Mouse (Mus musculus) yolk sac, embryonic 10.5 days (tissue): ENCODE results near the gene Tm7sf2.
"Not testable (repeated sequence)": the region's sequence is repeated elsewhere in the genome, so short reads cannot be mapped to it uniquely, and the experiment has no call there.

Source experiments
- DNase-seq: peaks from one replicate; pipeline ENCODE4 v3.0.0-alpha.2; 2017; ENCODE audit warnings: low spot score

The Tm7sf2 gene

GRCm38 (mm10) chr19:6044102-6044501 is 24.1 kb downstream of the Tm7sf2 start:
- not testable (repeated sequence) for DNase-seq

- no peak for DNase-seq
Observed at GRCm38 (mm10) chr19:6042293-6042692, 25.9 kb downstream of the Tm7sf2 start.

- DNase-seq: no peak
Observed at GRCm38 (mm10) chr19:6040002-6040401, 28.2 kb downstream of the Tm7sf2 start.

GRCm38 (mm10) chr19:6038326-6038725 is 29.8 kb downstream of the Tm7sf2 start:
- DNase-seq: no peak

GRCm38 (mm10) chr19:6037695-6038094 is 30.5 kb downstream of the Tm7sf2 start:
- no peak for DNase-seq

GRCm38 (mm10) chr19:6035966-6036585 is 32.1 kb downstream of the Tm7sf2 start:
- no peak for DNase-seq

GRCm38 (mm10) chr19:6030520-6031280 is 37.5 kb downstream of the Tm7sf2 start:
- no peak for DNase-seq

GRCm38 (mm10) chr19:6029426-6029825 is 38.7 kb downstream of the Tm7sf2 start:
- DNase-seq: no peak

GRCm38 (mm10) chr19:6028991-6029390 is 39.2 kb downstream of the Tm7sf2 start:
- no peak for DNase-seq

- DNase-seq: no peak
Observed at GRCm38 (mm10) chr19:6023930-6024329, 44.2 kb downstream of the Tm7sf2 start.

GRCm38 (mm10) chr19:6023059-6023458 is 45.1 kb downstream of the Tm7sf2 start:
- no peak for DNase-seq

GRCm38 (mm10) chr19:6020276-6020675 is 47.9 kb downstream of the Tm7sf2 start:
- no peak for DNase-seq

GRCm38 (mm10) chr19:6018142-6019089 is 49.8 kb downstream of the Tm7sf2 start:
- peak; percentile 75 for DNase-seq

GRCm38 (mm10) chr19:6016532-6016931 is 51.6 kb downstream of the Tm7sf2 start:
- DNase-seq: no peak

- peak; percentile 82 for DNase-seq
Observed at GRCm38 (mm10) chr19:6015511-6016315, 52.5 kb downstream of the Tm7sf2 start, which contains the start of gene Capn1. Gene Capn1 (minus strand): TSS chr19:6015897.

- DNase-seq: peak; percentile 87
Observed at GRCm38 (mm10) chr19:6014991-6015510, 53.1 kb downstream of the Tm7sf2 start.

- DNase-seq: no peak
Observed at GRCm38 (mm10) chr19:6013691-6014090, 54.5 kb downstream of the Tm7sf2 start.
